Mouse (Mus musculus) cerebral cortex, adult 2 months (tissue): ENCODE measurements around the gene Pth1r.

Source experiments
- WGBS: fragments of 180-500 bp; shearing (Covaris S2); methylation state at CpG from one replicate; pipeline ENCODE4 v1.1.7; 2018; 5-methylcytosine and 5-hydroxymethylcytosine counted together

Gene Pth1r

DNA sequence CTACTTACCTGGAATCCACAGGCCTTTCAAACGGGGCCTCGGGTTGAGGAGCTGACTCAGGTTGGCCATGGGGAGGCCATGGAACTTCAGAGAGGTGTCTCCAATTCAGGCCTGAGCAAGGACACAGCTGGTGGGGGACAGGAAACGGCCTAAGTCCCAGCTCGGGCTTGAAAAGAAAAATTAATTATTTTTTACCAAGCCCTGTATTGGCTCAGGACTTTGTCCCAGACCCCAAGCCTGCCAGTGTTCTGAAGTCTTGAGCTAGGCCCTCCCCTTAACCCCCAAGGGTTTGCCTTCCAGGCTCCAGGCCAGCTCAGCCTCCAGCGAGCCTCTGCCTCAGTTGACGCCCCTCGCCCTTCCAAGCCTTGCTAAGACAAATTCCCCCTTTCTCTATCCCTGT is at the start of gene Pth1r:
Gene Pth1r (minus strand): TSS at position 185 of the 400 bp plus-strand sequence.
- WGBS, result 85% methylated on average over 7 of the region's 7 CpGs

DNA sequence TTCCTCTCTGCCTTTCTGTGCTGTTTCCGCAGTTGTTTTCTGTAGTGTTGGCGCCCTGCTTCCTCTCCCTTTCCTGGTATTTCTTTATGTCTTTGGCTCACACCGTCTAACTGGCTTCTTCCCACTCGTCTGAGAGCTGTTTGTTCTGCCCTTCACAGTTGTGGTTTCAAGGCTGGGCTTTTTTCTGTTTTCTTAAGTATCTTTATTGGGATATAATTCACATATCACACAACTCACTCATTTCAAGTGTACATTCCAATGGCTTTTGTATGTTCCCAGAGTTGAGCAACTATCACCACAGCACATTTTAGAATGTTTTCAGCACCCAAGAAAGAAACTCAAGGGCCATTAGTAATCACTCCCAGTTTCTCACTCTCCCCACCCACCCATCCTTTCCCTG is 43.5 kb upstream of the Pth1r start:
- 45% methylated on average over 4 of the region's 4 CpGs for WGBS

DNA sequence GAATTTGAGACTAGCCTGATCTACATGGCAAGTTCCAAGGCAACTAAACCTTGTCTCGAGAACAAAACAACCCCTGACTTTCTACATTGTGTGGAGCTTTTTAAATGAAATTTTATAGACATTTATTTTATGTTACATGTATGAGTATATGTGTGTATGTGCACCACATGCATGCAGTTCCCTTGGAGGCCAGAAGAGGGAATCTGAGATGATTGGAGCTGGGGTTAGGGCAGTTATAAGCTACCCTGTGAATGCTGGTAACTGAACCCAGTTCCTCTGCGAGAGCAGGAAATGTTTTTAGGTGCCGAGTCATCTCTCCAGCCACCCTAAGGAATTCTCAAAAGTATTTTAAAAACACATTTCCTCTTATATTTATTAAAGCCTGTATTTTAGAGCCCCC is 41.2 kb upstream of the Pth1r start:
- 97% methylated on average over 3 of the region's 3 CpGs for WGBS

DNA sequence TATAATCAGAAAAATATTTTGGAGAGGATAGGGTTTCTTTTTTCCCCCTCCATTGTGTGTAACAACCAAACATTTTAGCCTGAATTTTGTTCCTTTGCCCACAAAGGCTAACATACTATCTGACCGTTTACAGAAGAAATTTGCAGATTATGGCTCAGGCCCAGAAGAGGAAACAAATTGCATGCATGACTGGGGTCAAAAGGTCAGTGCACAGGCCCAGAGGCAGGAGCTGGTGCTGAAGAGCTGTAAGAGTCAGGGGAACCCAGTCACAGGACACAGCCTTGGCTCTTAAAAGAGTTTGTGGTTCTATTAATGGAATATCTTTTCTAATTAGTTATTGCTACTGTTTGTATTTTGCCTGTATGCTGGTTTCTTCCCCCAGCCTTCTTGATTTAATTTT is 36.7 kb upstream of the Pth1r start:
- WGBS, result 91% methylated on average over 1 of the region's 1 CpGs

DNA sequence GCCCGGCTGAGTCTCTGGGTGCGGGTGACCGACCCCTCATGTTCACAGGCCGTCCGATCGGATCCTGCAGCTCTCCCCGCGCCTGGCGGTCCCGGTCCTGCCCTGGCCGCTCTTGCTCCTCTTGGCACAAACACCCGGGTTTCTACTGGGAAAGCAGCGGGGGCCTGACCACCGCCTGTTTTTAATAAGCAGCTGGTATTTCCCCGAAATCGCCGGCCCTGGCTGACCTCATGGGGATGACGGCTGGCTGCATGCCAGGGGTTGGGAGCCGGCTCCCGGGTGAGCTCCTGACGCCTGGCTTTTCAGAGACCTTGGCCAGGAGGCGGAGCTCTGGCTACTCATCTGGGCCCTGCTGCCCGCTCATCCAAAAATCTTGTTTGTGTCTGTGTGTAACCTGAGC is 34.8 kb upstream of the Pth1r start:
- 3% methylated on average over 23 of the region's 23 CpGs for WGBS

DNA sequence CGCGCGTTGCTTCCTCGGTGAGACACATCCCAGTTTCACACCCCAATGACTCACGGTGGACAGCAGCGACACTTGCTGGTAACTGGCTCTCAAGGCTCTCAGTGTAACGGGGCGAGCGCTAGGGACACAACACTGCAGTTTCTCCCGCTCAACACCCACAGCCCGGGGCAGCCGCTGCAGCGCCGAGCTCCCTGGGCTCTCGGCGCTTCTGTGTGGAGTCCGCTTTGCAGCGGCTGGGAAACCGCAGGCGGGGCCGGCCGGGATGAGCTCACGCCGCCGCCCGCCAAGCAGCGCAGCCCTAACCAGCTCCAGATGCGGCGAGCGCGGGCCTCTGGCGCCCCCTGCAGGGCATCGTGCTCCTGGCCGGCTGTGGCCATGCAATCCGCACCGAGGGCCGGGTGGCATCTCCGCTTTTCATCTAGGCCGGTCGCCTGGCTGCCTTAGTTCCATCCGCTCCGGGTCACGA is 34.3 kb upstream of the Pth1r start:
- WGBS, result under 1% methylated on average over 43 of the region's 43 CpGs

DNA sequence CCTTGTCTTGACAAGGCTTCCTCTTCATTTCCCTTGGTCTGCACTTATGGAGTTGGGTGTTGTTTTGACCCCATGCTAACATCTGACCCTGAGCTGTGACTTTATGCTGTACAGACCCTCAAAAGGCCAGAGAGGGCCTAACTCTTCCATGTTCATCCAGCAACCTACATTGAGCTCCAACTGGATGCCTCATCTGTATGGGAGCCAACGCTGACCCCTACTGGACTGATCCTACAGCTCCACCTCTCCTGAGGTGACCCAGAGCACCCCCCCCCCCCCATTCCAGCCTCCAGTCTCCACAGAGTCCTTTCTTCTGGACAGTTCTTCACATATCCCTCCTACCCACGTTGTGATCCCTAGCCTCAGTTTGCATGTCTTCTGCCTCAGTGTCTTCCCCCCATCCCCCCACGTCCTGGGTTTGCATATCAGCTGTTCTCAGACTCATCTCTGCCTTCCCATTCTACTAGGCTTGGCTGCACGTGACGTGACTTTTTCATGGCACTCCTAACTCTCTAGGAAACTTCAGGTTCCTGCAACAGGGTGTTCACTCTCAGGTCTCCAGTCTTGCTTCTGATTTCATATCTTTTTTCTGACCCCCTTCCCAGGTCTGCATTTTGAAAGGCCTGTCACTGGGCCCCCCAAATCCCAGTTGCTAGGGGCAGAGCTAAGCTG is 32.4 kb upstream of the Pth1r start:
- WGBS, result 74% methylated on average over 5 of the region's 5 CpGs

DNA sequence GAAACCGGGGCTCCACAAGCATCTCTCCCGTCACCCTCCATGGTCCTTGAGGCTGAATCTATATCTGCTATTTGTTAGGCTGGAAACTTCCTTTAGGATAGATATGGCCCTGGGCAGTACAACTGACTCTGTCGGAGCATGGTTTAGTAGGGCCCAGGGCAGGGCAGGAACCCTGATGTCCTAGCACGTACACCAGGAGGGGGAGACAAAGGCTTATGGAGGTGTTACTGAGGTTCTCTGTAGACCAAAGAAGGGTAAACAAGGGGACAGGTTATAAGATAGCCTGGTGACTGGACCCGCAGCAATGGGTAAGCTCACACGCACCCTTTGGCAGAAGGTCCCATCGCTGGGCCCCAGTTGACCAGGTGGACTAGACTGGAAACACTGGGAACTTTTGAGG is 31.6 kb upstream of the Pth1r start:
- WGBS, result 94% methylated on average over 7 of the region's 7 CpGs

DNA sequence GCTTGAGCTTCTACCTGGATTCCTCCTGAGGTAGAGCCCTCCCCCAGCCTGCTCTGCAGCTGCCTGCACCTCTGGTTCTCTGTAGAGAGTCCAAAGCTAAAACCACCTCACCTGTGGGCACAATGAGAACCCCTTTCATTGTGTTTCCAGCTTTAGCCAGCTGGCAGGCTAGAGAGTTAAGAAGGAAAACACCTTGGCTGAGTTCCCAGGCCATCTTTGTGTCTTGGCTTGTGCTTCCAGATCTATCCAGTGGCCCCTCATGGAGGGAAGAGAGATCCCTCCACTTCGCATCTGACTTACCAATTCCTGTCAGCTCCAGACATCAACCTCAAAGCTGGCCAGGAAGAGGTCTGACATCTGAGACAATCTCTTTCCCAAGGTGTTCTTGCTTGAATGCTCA is 31.2 kb upstream of the Pth1r start:
- WGBS, result 71% methylated on average over 1 of the region's 1 CpGs

DNA sequence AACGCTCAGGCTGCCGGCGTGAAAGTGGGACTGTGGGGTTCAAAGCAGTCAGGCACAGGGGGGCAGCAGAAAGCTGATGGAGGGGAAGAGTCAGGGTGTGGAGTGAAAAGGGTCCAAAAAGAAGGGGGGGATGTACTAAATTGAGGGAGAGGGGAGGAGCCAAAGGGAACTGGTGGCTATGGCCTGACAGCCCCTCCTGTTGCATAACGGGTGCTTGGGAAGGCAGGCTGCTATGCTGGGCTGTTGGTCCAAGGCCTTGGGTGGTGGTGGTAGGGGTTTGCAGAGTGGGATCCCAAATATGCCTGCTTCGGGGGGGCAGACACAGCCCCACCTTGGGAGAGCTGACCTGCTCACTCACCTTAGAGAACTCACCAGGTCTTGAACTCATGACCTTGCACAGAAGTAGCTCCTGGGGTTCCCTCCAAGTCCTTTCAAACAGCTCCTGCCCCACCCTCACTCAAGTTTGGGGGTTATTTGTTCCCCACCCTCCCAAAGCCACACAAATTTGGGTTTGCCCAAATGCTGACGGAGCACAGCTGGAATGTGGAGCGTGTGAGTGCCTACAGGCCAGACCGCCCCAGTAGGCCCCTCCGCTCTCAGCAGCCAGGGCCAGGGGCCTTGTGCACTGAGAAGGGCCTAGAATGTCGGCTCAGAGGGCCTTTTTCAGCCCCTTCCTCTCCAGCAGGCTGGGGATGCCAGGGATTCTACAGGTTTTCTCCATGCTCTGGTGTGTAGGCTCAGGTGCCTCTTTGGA is 28.5 kb upstream of the Pth1r start:
- WGBS, result 92% methylated on average over 10 of the region's 10 CpGs

DNA sequence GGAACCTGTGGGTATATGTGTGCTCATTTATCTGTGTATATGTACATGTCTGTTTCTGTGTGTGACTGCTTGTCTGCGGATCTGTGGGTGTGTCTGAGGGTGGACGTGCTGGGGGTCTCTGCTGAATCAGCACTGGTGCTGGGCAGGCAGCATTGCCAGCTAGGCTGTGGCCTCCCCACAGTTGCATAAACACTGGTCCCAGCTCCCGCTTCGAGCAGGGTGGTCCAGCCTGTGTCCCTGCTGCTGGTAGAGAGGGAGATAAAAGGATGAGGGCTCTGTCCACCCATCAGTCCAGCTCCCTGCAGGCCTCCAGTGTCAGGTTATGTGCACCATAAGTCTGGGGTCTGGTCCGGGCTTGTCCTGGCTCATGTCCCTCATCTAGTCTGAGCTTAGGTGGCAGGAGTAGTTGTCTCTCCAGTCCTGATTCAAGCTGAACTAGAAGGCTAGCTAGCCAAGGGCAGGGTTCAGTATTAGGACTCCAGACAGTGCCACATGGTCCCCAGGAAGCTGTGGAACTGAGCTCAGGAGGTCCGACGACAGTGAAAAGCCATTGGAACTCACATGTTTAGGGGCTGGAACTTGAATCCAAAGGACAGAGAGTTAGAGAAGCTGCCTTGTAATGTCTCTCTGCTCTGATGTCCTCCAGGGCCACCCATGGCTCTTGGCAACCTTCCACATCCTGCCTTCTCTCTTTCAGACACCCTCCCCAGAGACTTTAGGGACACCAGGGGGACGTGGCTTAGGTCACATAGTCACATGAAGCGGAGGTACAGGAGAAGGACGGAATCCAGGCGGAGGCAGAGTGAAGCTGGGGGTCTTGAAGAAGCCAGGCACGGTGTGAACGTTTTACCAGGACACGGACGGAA is 27.7 kb upstream of the Pth1r start:
- WGBS, result 85% methylated on average over 15 of the region's 15 CpGs

DNA sequence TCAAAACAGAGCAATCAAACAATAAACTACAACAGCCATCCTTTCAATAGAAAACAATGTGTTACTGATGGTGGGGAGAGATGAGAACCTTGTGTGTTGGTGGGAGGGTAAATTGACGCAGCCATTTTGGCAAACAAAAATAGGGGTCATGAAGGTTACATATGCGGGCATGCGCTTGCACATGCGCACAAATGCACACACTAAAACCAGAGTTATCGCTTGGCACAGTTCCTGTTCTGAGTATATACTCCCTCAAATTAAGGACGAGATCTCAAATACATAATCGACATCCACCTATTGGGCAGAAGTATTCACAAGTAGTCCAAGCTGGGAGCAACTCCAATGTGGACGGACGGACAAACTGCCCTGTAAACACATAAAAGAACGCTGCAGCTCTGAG is 25.4 kb upstream of the Pth1r start:
- WGBS, result 92% methylated on average over 10 of the region's 10 CpGs

DNA sequence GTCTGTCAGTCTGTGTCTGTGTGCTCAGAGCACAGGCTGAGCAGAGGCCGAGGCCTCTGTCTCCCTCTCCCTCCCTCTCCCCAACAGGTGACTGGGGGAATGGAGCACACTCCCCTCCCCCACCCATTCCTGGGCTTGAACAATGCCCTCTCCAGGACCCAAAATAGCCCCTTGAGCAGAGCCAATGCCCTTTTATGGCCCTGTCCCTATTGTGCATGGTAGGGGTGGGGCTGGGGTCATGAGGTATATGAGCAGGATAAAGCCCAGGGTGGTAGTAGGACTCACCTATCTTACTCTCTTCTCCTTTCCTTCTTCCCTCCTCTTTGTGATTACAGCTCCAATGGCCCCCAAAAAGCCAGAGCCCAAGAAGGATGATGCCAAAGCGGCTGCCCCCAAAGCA is 16.5 kb upstream of the Pth1r start:
- 74% methylated on average over 2 of the region's 2 CpGs for WGBS

DNA sequence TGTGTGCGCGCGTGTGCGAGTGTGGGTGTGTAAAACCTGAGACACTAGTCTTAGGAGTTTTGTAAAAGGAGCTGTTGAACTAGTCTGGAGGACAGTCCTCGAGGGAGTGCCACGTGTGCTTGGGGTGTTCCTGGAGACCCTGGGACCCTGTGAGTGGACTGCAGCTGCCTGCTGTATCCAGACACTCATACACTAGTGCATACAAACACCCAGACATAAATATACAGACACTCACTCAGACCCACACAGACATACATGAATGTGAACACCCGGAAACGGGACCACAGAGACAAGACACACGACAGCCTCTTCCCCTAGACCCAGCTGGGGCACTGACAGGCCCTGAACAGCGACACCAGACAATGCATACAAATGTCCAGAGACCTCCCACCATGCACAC is 15.8 kb upstream of the Pth1r start:
- 92% methylated on average over 10 of the region's 10 CpGs for WGBS

DNA sequence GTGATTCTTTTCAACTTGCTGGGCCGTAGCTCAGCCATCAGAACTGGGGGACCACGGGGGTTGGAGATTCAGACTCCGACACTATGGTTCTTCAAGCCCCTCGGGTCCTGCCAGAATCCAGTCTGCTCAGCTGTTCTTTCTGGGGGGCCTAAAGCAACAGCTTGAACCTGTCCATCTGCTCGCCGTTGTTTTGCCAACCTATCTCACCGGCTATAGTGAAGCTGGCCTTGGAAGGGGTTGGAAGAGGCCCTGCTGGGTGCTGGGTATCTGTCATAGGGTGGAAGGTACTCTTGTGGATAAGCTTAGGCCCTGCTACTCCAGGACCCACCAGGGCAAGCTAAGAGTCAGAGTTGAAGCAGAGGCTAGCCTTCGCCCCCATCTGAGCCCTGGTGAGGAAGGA is 13.9 kb upstream of the Pth1r start:
- 88% methylated on average over 8 of the region's 8 CpGs for WGBS

DNA sequence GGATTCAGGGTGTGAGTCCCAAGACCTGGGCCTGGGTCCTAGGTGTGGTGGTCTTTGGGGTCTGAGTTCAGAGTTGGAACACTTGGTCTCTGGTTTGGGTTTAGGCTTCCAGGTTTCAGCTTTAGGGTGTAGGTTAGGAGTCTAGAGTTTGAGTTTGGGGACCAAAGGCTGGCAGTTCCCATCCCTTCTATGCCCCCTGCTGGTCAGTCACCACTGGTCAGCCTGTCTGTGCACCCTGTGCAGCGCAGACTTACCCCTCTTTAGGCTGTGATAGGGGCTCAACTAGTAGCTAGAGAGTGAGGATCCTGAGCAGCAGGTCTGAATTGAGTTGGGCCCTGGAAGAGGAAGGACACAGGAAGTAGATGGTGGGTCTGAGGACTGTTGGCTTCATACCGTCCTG is 12.3 kb upstream of the Pth1r start:
- WGBS, result 63% methylated on average over 2 of the region's 2 CpGs

DNA sequence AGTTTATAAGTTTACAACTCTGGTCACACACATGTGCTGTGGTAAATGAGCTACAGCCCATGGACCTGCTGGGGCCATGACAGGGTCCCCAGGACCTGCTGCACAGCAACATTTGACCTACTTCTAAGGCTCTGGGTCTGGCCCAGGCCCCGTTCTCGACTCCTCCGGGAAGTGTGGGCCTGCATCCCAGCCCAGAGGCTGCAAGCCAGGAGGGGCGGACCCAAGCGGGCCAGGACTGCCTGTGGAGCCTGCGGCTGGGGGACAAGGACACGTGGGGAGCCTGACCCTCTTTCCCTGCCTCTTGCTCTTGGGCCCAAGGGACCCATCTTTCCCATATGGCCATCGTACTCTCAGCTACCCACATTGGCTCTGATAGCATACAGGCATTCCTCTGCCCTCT is 11.7 kb upstream of the Pth1r start:
- 57% methylated on average over 8 of the region's 8 CpGs for WGBS

DNA sequence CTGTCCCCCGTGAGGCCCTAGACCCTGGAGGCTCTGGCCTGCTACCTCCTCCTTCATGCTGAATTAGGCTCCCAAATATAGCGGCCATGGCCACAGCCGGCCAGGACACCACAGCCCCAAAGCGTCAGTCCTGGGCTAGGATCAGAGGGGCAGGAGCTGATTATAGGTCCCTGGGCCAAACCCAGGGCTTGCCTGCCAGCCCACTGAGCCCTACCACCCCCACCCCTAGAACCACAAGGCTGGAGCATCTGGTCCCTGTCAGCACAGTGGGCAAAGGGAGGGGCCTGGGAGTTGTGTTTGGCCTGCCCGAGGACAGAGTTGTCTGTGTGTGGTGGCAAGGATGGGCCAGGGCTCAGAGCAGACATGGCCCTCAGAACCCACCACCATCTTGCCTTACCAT is 10.9 kb upstream of the Pth1r start:
- 90% methylated on average over 5 of the region's 5 CpGs for WGBS

DNA sequence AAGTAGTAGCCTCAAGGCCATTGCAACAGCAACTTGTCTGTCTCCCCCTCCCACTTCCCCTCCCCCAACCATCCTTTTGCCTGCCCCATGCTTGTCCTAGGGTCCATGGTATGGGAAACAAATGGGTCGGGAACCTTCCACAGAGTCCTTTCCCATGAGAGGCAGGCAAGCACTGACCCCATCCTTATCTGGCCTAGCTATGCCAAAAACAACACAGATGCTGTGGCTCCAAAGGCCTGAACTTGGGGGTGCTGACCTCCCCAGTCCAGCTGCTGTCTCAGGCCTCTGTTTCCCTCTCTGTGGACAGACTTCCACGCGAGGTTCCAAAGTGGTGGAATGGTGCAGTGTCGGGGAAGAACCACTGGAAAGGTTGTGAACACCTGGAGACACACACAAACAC is 6.8 kb upstream of the Pth1r start:
- WGBS, result 92% methylated on average over 4 of the region's 4 CpGs

DNA sequence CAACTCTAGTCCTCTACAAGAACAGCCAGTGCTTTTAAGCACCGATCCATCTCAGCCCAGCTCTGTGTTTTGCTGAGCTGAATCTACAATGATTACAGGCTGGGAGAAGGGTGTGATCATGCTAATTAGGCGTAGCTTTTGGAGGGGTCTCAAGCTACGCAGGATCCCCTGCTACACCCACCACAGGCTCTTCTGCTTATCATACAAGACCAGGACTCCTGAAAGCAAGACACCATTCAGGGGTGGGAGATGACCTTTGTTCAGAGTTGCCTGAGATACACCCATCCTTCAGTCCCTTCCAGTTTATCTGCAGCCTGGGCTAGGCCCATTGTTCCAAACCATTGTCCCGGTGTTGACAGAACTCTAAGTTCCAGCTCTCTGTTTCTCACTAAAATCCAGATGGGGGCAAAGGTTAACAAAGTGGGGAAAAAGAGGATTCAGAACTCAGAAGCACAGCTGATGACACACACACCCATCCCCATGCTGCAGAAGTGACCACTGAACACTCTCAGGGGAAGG is 6.0 kb upstream of the Pth1r start:
- 90% methylated on average over 4 of the region's 4 CpGs for WGBS

DNA sequence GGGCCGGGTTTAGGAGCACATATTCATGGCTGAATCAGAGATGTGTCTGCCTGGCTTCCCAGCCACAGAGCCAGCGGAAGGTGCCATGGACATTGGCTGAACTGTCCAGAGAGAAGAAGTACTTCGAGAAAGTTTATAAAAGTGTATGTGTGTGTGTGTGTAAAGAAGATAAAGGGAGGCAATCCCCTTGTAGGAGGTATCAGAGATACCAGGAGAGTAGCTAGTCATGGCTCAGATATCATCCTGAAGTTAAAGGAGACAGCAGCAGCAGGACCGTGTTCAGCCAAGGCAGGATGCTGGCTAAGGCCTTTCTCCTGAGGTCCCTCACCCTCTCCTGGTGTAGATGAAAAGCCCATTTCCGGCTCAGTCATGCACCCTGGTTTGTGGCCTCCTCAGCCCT is 4.5 kb upstream of the Pth1r start:
- 87% methylated on average over 5 of the region's 5 CpGs for WGBS
